Mouse (Mus musculus) kidney, adult 2 months (tissue): ENCODE measurements around the gene Tbxas1. TPM values are rescaled to one million over a fixed set of nuclear protein-coding genes. Genes with fewer than 3 reads are reported as not detected.

ENCODE experiments used
- DNase-seq: peaks from one replicate; pipeline ENCODE4 v3.0.0; 2021
- H3K27ac ChIP-seq: fragments of 200-500 bp; 2 replicates; pipeline ENCODE4 v1.5.1; 2012; ENCODE audit warnings: low read depth, low read length, control low read depth, inconsistent platforms; ENCODE audit not compliant: insufficient read depth
- H3K27me3 ChIP-seq: fragments of 200-500 bp; replicated peaks from 2 replicates; pipeline ENCODE4 v1.6.1; 2012; ENCODE audit warnings: mild to moderate bottlenecking, moderate library complexity, low read length, inconsistent platforms; ENCODE audit not compliant: control insufficient read depth, insufficient read depth
- H3K36me3 ChIP-seq: fragments of 200-500 bp; 2 replicates; pipeline ENCODE4 v1.6.1; 2012; ENCODE audit warnings: mild to moderate bottlenecking, moderate library complexity, low read length, inconsistent platforms; ENCODE audit not compliant: control insufficient read depth, insufficient read depth
- H3K4me1 ChIP-seq: fragments of 200-500 bp; 2 replicates; pipeline ENCODE4 v1.6.1; 2011; ENCODE audit warnings: low read length; ENCODE audit not compliant: control insufficient read depth, insufficient read depth
- H3K4me3 ChIP-seq: fragments of 200-500 bp; 2 replicates; pipeline ENCODE4 v1.5.1; 2011; ENCODE audit warnings: mild to moderate bottlenecking, low read depth, low read length, control low read depth; ENCODE audit not compliant: insufficient read depth
- CTCF ChIP-seq: fragments of 200-500 bp; conservative IDR thresholded peaks from 2 replicates; pipeline ENCODE4 v1.5.1; 2011; ENCODE audit warnings: low read depth, mild to moderate bottlenecking, control low read depth, low read length, moderate library complexity, mixed read lengths; ENCODE audit not compliant: insufficient read depth, insufficient read length
- POLR2A ChIP-seq: fragments of 200-500 bp; IDR thresholded peaks from one replicate; pipeline ENCODE4 v1.6.1; 2011; ENCODE audit warnings: low read depth, low read length, control low read depth
- WGBS: fragments of 180-500 bp; shearing (Covaris S2); methylation state at CpG from one replicate; pipeline ENCODE4 v1.1.7; 2018; 5-methylcytosine and 5-hydroxymethylcytosine counted together
- polyA plus RNA-seq: library from polyadenylated mRNA; depleted of rRNA; stranded (reverse); fragments of >200 nt; gene quantifications from 2 replicates; pipeline ENCODE4 v1.2.3, GENCODE M21; 2012

Gene Tbxas1
- polyA plus RNA-seq, 1 experiment: 19.5 TPM

DNA sequence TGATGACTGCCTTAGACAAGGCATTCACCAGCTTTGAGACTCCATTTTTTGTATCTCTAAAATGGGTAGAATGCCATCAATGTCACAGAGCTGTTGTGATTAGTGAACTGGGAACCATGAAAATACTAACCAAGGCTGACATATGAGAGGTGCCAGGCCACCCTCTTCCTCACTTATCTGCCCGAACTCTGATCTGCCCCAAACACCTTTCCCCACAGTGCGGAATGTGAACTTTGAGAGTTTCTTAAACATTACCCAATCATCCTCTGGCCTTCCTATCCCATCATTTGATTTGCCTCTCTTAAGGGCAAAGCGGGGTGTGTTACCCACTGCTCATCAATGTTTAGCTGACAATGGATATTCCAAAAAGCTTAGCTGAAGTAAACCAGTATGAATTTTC is 237.5 kb downstream of the Tbxas1 start:
- TF ChIP-seq POLR2A: no peak
- TF ChIP-seq CTCF: no peak
- Histone ChIP-seq H3K4me1 (peaks cover 3% of the 10 kb centered on the region; the same call in 1 of the 2 replicates), H3K36me3 (no peaks in the 10 kb centered on the region), H3K27me3 (no peaks in the 10 kb centered on the region), H3K4me3 (no peak overlapping the region), H3K27ac (no peak overlapping the region)
- 88% methylated on average over 3 of the region's 3 CpGs for WGBS
- no peak for DNase-seq

GRCm38 (mm10) chr6:39113141-39113540 is 237.9 kb downstream of the Tbxas1 start:
- DNase-seq: no peak
- no peak overlapping the region for H3K4me3 ChIP-seq
- no peak overlapping the region for H3K27ac ChIP-seq
- H3K27me3 ChIP-seq: no peaks in the 10 kb centered on the region
- 96% methylated on average over 3 of the region's 3 CpGs for WGBS
- H3K36me3 ChIP-seq: no peaks in the 10 kb centered on the region
- no peak for TF ChIP-seq CTCF
- TF ChIP-seq POLR2A: no peak
- H3K4me1 ChIP-seq: peaks cover 3% of the 10 kb centered on the region; the same call in 1 of the 2 replicates

DNA sequence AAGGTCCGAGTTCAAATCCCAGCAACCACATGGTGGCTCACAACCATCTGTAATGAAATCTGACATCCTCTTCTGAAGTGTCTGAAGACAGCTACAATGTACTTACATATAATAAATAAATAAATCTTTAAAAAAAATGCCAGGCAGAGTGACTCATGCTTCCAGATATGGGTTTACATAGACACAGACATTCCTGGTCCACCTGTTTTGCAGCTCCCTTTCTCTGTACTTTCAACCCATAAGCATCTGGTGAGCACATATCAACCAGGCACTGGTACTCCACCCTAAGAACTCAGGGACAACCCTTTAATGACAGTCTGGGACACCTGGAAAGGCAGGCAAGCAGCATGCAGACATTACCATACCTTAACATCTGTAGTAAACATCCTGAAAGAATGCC is 240.2 kb downstream of the Tbxas1 start:
- WGBS: 100% methylated on average over 1 of the region's 1 CpGs
- Histone ChIP-seq H3K36me3 (no peaks in the 10 kb centered on the region), H3K27ac (no peak overlapping the region), H3K4me3 (peak overlapping the region; percentile 4; the same call in 1 of the 2 replicates), H3K4me1 (peaks cover 6% of the 10 kb centered on the region; the same call in 1 of the 2 replicates), H3K27me3 (no peaks in the 10 kb centered on the region)
- no peak for TF ChIP-seq POLR2A
- no peak for TF ChIP-seq CTCF
- no peak for DNase-seq

DNA sequence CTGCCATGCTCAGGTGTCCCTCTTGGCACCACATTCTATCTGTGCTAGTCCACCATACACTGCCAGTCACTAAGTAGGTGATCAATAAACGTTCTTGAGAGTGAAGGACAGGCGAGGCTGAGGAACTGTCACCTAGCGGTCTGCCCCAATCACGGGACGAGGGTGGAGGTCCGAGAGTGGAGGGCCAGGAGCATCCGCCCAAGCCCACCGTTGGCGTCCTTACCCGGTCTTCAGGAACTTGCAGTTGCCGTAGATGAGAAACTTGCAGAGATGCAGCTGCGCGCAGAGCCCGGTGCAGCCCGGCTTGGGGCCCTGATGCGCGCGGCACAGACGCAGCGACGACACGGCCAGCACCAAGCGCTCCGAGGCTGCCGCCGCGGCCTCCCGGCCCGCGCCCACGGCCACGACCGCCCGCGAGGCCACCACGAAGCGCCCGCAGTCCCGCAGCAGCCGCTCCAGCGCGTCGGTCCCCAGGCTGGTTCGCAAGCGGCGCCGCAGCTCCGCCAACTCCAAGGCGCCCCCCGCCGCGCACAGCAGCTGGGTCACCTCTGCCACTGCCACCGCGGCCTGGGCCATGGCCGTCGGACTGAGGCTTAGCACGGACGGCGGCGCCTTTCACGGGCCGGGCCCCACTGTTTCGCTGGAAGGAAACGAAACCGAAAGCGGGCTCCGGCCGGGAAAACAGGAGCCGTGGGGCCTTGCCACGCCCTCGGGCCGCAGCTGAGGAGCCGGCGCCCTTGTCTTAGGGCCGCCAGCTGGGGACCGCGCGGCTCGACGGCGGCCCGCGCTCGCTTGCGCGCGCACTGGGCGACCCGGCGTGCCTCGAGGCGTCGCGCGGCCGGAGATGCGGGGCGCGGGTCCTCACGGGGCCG is 242.6 kb downstream of the Tbxas1 start, which contains the start of gene Parp12:
Parp12 (minus strand) TSS at position 766 of the 872 bp plus-strand sequence.
- WGBS: 2% methylated on average over 100 of the region's 101 CpGs
- Histone ChIP-seq H3K36me3 (no peaks in the 10 kb centered on the region), H3K27me3 (no peaks in the 10 kb centered on the region), H3K4me3 (peak within 1 kb of the TSS; percentile 80), H3K4me1 (peaks cover 6% of the 10 kb centered on the region; the same call in 1 of the 2 replicates), H3K27ac (peak within 1 kb of the TSS; percentile 77)
- DNase-seq: peak; percentile 90
- TF ChIP-seq POLR2A (no peak), CTCF (no peak)

GRCm38 (mm10) chr6:39118456-39118881 is 243.3 kb downstream of the Tbxas1 start:
- peaks cover 6% of the 10 kb centered on the region; the same call in 1 of the 2 replicates for H3K4me1 ChIP-seq
- TF ChIP-seq CTCF (no peak), POLR2A (no peak)
- DNase-seq: no peak
- H3K27ac ChIP-seq: peak overlapping the region; percentile 77
- no peaks in the 10 kb centered on the region for H3K36me3 ChIP-seq
- 7% methylated on average over 49 of the region's 49 CpGs for WGBS
- peak overlapping the region; percentile 80 for H3K4me3 ChIP-seq
- no peaks in the 10 kb centered on the region for H3K27me3 ChIP-seq

- 49% methylated on average over 3 of the region's 3 CpGs for WGBS
- Histone ChIP-seq H3K27ac (no peak overlapping the region), H3K4me3 (no peak overlapping the region), H3K36me3 (no peaks in the 10 kb centered on the region), H3K27me3 (no peaks in the 10 kb centered on the region), H3K4me1 (peaks cover 6% of the 10 kb centered on the region; the same call in 1 of the 2 replicates)
- TF ChIP-seq POLR2A (no peak), CTCF (no peak)
- no peak for DNase-seq
Measured at GRCm38 (mm10) chr6:39120685-39121084, 245.5 kb downstream of the Tbxas1 start.

GRCm38 (mm10) chr6:39124719-39125118 is 249.5 kb downstream of the Tbxas1 start:
- no peaks in the 10 kb centered on the region for H3K36me3 ChIP-seq

More at GRCm38 (mm10) chr6:39124719-39125118, 249.5 kb downstream of the Tbxas1 start:
- no peak for DNase-seq
- Histone ChIP-seq H3K4me3 (no peak overlapping the region), H3K27me3 (no peaks in the 10 kb centered on the region), H3K27ac (no peak overlapping the region), H3K4me1 (0 out of 2 replicates have a peak, but pooled peaks cover 3% of the 10 kb centered on the region)
- TF ChIP-seq POLR2A (no peak), CTCF (no peak)
